28 mouse cellular contexts compared by ENCODE assay signal in the genomic region with DNA sequence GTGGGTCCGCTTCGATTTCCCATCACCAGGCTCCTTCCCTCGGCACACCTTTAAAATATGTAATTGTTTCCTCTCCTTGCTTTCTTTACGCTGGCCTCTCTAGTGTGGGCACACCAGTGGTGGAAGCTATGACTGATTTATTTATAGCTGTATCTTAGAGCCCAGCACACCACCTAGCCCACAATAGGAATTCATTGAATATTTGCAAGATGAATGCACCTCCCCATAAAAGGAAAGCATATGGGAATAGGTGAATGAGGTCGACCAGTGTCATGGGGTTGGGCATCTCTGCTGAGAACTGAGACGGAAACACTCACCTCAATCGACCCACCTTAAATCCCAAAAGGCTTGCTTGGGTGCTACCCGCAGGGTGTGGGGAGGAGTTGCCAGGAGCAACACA.
"Had no signal": no experiment of that assay in that cellular context is flagged by ENCODE, and none has a peak within 500 bp of the region (broad histone marks: within the 10 kb centered on the region; RNA-seq: fewer than 3 reads in every experiment).

No protein-coding gene starts in this region.

- DNase-seq: gastrocnemius, adult 2 months; gastrocnemius, postnatal 10 days; gastrocnemius, postnatal 25 days; heart, postnatal 14 days; heart, postnatal 4 days; kidney, adult 18-20 months; kidney, adult 8-10 months; kidney, postnatal 10 days; kidney, postnatal 25 days; kidney, postnatal 4 days; liver; liver, embryonic 13.5 days; liver, postnatal 0 days had no signal

- H3K36me3 ChIP-seq: heart, embryonic 10.5 days; heart, embryonic 15.5 days; hindbrain, embryonic 10.5 days; hindbrain, embryonic 12.5 days; intestine, embryonic 15.5 days; limb, embryonic 10.5 days; limb, embryonic 12.5 days; liver, embryonic 13.5 days; liver, embryonic 15.5 days had no signal

- H3K4me3 ChIP-seq: gastrocnemius, adult 2 months; heart, embryonic 10.5 days; heart, embryonic 15.5 days; hindbrain, embryonic 10.5 days; hindbrain, embryonic 12.5 days; intestine, embryonic 15.5 days; layer of hippocampus, adult 2 months; left cerebral cortex, adult 2 months; limb, embryonic 10.5 days; limb, embryonic 12.5 days; liver, embryonic 13.5 days; liver, embryonic 15.5 days had no signal

- H3K4me2 ChIP-seq: heart, embryonic 15.5 days; hindbrain, embryonic 12.5 days; hindbrain, embryonic 14.5 days; intestine, embryonic 15.5 days; limb, embryonic 12.5 days; liver, embryonic 11.5 days; liver, embryonic 13.5 days; liver, embryonic 15.5 days had no signal

- H3K27ac ChIP-seq: gastrocnemius, adult 2 months; heart, embryonic 10.5 days; heart, embryonic 15.5 days; hindbrain, embryonic 10.5 days; hindbrain, embryonic 12.5 days; hindbrain, embryonic 14.5 days; intestine, embryonic 15.5 days; layer of hippocampus, adult 2 months; left cerebral cortex, adult 2 months; limb, embryonic 10.5 days; limb, embryonic 12.5 days; liver, embryonic 13.5 days; liver, embryonic 15.5 days had no signal

- ATAC-seq: hindbrain, embryonic 16.5 days; inflammation-experienced regulatory T-cells, adult 6 months; intestine, embryonic 15.5 days; intestine, postnatal 0 days; liver, postnatal 0 days had no signal

- H3K27me3 ChIP-seq: heart, embryonic 15.5 days; hindbrain, embryonic 12.5 days; intestine, embryonic 15.5 days; limb, embryonic 12.5 days; liver, embryonic 13.5 days; liver, embryonic 15.5 days had no signal

- H3K4me1 ChIP-seq: heart, embryonic 10.5 days; hindbrain, embryonic 10.5 days; hindbrain, embryonic 12.5 days; intestine, embryonic 15.5 days; limb, embryonic 10.5 days; limb, embryonic 12.5 days; liver, embryonic 13.5 days; liver, embryonic 15.5 days had no signal

- H3K9ac ChIP-seq: heart, embryonic 15.5 days; hindbrain, embryonic 12.5 days; hindbrain, embryonic 14.5 days; intestine, embryonic 15.5 days; limb, embryonic 12.5 days; liver, embryonic 13.5 days; liver, embryonic 15.5 days; liver, postnatal 0 days had no signal

- H3K9me3 ChIP-seq: heart, embryonic 10.5 days; heart, embryonic 15.5 days; hindbrain, embryonic 10.5 days; hindbrain, embryonic 12.5 days; intestine, embryonic 15.5 days; limb, embryonic 10.5 days; limb, embryonic 12.5 days; liver, embryonic 13.5 days; liver, embryonic 15.5 days had no signal
